Mouse (Mus musculus) heart, adult 2 months (tissue): Measurements from ENCODE around the gene Itgb3.

Source experiments
- CTCF ChIP-seq: fragments of 200-600 bp; IDR thresholded peaks from 2 replicates; pipeline ENCODE4 v1.8.1; 2022; ENCODE audit warnings: antibody characterized with exemption, mild to moderate bottlenecking, moderate library complexity
- EP300 ChIP-seq: fragments of 200-500 bp; IDR thresholded peaks from 2 replicates; pipeline ENCODE4 v1.6.1; 2011; ENCODE audit warnings: low read depth, low read length, control low read depth; ENCODE audit not compliant: insufficient read depth
- POLR2A ChIP-seq: fragments of 200-500 bp; IDR thresholded peaks from 2 replicates; pipeline ENCODE4 v1.6.1; 2011; ENCODE audit warnings: mild to moderate bottlenecking, low read depth, low read length, control low read depth; ENCODE audit not compliant: insufficient read depth

GRCm38 (mm10) chr11:104674768-104675167, 67.0 kb downstream of the Itgb3 start:
- TF ChIP-seq POLR2A (no peak), CTCF (no peak), EP300 (no peak)
